Mouse (Mus musculus): ENCODE measurements around the gene Fam205a2. TPM values are rescaled to one million over a fixed set of nuclear protein-coding genes. Genes with fewer than 3 reads are reported as not detected.
"Not testable (repeated sequence)": the region's sequence is repeated elsewhere in the genome, so short reads cannot be mapped to it uniquely, and the experiment has no call there.

Gene Fam205a2
- total RNA-seq (2017) = 0.30 TPM in 1 of 2 replicates, not detected in the other

DNA sequence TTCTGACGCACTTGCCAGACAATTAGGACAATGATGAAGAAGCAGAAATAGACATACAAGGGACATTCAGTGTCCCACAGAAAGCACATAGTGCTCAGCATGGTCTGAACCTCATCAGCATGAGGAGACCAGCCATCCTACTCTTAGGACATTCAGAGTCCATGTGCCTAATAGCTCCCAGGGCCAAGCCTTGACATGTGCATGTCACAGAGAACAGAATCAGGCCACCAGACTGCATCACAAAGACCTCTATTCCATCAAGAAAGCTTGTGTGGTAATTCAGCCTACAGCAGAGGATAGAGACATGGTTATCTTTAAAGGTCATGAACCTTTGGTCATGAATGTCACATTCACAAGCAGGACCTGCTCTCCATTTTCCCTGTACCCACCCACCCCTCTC, at the start of gene Fam205a2:
Fam205a2 (minus strand) TSS at position 101 of the 400 bp plus-strand sequence.
- ATAC-seq (replicated peaks in 1 of 2; ENCODE audit: insufficient read depth in 1 of 2, low FRiP score in 2 of 2, low TSS enrichment in 1 of 2, low read depth in 1 of 2, poor library complexity in 2 of 2, severe bottlenecking in 2 of 2) = not testable (repeated sequence)

Other genes with a start within 250 kb of the Fam205a2 start
- not detected in 2 replicates for gene Gm21953, start 233.9 kb downstream of the Fam205a2 start, total RNA-seq (2017)
- gene Fam205a3, start 209.8 kb downstream of the Fam205a2 start, total RNA-seq (2017) = 0.30 TPM in 1 of 2 replicates, not detected in the other
- gene Gm21586, start 88.8 kb downstream of the Fam205a2 start, total RNA-seq (2017) = not detected in 2 replicates
- 0.38 and 1.3 TPM in 2 replicates for gene Gm2163, start 61.4 kb downstream of the Fam205a2 start, total RNA-seq (2017)
- not detected in 2 replicates for gene Gm10591, start 84.0 kb upstream of the Fam205a2 start, total RNA-seq (2017)
- 0.88 TPM in 1 of 2 replicates, not detected in the other for gene Gm2564, start 101.5 kb upstream of the Fam205a2 start, total RNA-seq (2017)
- not detected in 2 replicates for gene Ccl27b, start 127.1 kb upstream of the Fam205a2 start, total RNA-seq (2017)
- not detected in 2 replicates for gene Il11ra2, start 133.7 kb upstream of the Fam205a2 start, total RNA-seq (2017)
- not detected in 2 replicates for gene 4930578G10Rik, start 207.4 kb upstream of the Fam205a2 start, total RNA-seq (2017)
- gene Ccl19, start 228.4 kb upstream of the Fam205a2 start, total RNA-seq (2017) = not detected in 2 replicates
- not detected in 2 replicates for gene Ccl21a, start 245.8 kb upstream of the Fam205a2 start, total RNA-seq (2017)